Mouse (Mus musculus): ENCODE measurements around the gene Rxfp4. TPM values are rescaled to one million over a fixed set of nuclear protein-coding genes. Genes with fewer than 3 reads are reported as not detected.

Rxfp4 gene
- total RNA-seq, 2 experiments from 2014 or later, result not detected

DNA sequence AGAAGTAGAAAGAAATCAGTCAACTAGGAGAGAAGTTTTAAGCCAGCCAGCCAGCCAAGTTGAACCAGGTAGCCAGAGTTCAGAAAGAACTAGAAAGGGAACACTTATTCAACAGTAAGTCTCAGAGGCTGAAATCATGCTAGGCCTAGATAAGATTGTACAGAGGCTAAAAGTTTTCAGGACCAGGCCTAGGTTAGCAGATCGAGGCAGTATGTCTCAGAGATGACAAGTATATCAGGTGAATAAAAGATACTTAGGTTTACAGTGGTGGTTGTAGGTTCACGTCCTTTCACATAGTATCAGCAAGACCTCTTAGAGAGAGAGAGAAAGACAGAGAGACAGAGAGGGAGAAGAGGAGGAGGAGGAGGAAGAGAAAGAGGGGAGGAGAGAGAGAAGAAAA lies 30.9 kb upstream of the Rxfp4 start:
- Histone ChIP-seq H3K4me3 (no peak overlapping the region), H3K27ac (peak overlapping the region; percentile 4; the same call in 1 of the 2 replicates)
- DNase-seq, result no peak
- intact Hi-C loops (cut with DNase I), result loop anchor here (5.0 kb wide), 1 partner anchor 33 kb away; the partner anchor contains the start of gene Rit1
- no peak for TF ChIP-seq CTCF (IDR thresholded peaks at IDR 0.05)

DNA sequence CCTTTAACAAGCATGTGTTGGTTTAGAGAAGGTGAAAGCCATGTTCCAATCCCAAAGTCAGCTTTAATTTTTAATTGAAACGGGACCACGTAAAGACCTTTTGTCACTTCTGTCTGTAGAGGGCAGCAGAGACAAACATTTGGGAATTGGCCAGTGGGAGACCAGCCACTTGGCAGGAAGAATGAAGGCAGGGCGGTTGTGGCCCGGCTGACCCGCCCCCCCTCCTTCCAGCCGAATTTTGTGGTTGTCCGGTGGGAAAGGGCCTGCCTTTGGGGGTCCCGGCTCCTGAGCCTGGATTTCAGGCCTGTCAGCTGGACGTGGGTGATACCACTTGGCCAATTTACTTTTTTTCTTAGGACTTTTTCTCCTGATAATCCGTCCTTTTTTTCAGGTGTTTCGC lies 24.5 kb upstream of the Rxfp4 start:
- DNase-seq, result peak; percentile 86
- intact Hi-C loops (cut with DNase I), result loop anchor here (5.0 kb wide), 1 partner anchor 60 kb away; no protein-coding TSS in a partner anchor
- TF ChIP-seq CTCF (IDR thresholded peaks at IDR 0.05), result peak; percentile 81
- peak overlapping the region; percentile 67 for H3K4me3 ChIP-seq
- peak overlapping the region; percentile 39 for H3K27ac ChIP-seq

DNA sequence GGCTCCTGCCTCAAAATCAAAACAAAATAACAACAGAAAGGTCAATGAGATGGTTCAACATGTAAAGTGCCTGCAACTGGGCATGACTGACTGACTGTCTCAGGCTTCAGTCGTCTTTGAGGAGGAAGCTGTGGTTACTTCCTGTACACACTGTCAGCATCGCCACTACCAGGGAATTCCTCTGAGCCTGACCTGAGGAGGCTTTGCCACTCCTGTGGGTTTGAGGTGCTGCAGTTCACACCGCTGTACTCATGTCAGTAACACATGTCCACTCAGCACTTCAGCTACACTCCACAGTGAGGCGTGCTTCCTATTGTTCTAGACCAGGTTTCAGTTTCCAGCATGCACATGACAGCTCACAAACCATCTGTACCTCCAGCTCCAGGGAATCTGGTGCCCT lies 11.2 kb upstream of the Rxfp4 start:
- Histone ChIP-seq H3K4me3 (no peak overlapping the region), H3K27ac (no peak overlapping the region)
- DNase-seq, result no peak
- TF ChIP-seq CTCF (IDR thresholded peaks at IDR 0.05), result peak; percentile 10; the same call in 1 of the 2 replicates
- intact Hi-C loops (cut with DNase I), result no loop called here

DNA sequence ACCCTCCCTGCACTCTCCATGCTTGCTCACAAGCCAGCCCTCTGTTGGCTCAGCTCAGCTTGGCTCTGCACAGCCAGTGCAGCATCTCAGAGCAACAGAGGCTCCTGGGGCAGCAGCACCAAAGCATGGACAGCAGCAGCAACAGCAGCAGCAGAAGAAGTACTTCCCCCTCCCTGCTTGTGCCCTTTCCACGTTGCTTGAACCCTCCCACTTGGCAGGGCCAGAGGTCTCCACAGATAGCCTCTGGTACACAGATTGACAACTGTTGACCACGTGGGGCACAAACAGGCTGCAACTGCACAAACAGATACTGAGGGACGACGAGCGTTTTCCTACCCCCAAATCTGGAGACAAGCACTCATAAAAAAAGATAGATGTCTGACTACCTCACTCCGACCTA lies 6.9 kb upstream of the Rxfp4 start:
- Histone ChIP-seq H3K27ac (no peak overlapping the region), H3K4me3 (no peak overlapping the region)
- intact Hi-C loops (cut with DNase I), result no loop called here
- no peak for DNase-seq
- TF ChIP-seq CTCF (IDR thresholded peaks at IDR 0.05), result no peak

DNA sequence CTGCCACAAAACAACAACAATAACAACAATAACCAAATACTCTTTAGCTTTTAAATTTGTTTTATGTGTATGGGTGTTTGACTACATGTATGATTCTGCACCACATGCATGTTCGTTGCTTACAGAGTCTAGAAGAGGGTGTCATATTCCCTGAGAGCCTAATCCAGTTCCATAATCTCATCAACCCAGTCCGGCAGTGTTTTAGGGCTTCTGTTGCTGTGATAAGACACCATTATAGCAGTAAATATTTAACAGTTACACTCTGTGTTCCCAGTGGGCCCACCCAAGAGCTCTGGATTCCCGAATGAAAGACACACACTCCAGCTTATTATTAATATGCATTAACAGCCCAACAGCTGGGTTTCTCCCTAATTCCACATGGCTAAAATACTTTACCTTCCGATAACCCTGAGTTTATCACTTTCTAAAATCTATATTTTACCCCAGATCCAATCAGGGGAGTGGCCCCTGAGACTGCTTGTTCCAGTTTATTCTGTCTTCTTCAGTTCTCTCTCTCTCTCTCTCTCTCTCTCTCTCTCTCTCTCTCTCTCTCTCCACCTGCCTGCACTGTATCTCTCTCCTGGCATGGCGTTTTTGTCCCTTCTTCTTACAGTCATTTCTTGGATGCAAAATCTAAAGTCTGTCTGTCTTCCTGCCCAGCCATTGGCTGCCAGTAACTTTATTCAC lies 5.6 kb upstream of the Rxfp4 start:
- no peak overlapping the region for H3K4me3 ChIP-seq
- H3K27ac ChIP-seq, result no peak overlapping the region
- intact Hi-C loops (cut with DNase I), result no loop called here
- TF ChIP-seq CTCF (IDR thresholded peaks at IDR 0.05), result no peak
- no peak for DNase-seq

DNA sequence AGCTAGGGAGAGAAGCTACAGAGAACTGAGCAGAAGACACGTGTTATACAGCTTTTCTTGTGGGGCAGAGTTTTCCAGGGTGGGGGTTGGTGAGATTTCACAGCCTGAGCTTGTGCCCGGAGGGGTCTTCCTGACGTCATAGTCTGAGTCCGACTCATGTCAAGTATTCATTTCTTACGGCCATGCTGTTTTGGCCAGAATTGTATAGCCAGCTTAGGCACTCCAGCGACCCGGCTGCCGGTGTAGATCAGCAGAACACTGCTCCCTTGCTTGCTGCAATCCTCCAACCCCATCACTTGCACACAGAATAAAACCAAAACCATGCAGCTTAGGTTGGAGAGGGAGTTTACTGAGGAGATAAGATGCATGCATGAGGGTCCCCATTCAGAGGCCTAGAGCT lies 2.7 kb upstream of the Rxfp4 start:
- no peak for TF ChIP-seq CTCF (IDR thresholded peaks at IDR 0.05)
- DNase-seq, result no peak
- intact Hi-C loops (cut with DNase I), result no loop called here
- H3K27ac ChIP-seq, result no peak overlapping the region
- H3K4me3 ChIP-seq, result no peak overlapping the region

DNA sequence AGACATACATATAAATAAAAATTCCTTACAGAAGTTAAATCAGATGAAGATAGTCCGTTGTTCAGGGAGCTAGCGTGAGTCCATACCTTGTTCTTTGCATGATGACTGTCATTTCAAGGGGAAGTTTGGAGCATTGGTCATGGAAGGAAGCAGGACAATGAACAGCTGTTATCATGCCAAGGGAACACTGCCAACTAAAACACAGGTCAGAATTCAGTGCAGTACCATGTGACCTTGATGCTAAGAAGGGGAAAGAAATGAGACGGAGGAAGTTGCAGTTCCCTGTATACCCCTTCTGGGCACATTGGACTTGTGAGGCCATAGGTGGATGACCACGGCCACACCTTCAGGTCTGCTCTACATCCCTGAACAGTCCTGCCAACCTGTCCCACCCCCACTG lies 1.7 kb upstream of the Rxfp4 start:
- TF ChIP-seq CTCF (IDR thresholded peaks at IDR 0.05), result no peak
- DNase-seq, result no peak
- H3K4me3 ChIP-seq, result no peak overlapping the region
- no peak overlapping the region for H3K27ac ChIP-seq
- intact Hi-C loops (cut with DNase I), result no loop called here

DNA sequence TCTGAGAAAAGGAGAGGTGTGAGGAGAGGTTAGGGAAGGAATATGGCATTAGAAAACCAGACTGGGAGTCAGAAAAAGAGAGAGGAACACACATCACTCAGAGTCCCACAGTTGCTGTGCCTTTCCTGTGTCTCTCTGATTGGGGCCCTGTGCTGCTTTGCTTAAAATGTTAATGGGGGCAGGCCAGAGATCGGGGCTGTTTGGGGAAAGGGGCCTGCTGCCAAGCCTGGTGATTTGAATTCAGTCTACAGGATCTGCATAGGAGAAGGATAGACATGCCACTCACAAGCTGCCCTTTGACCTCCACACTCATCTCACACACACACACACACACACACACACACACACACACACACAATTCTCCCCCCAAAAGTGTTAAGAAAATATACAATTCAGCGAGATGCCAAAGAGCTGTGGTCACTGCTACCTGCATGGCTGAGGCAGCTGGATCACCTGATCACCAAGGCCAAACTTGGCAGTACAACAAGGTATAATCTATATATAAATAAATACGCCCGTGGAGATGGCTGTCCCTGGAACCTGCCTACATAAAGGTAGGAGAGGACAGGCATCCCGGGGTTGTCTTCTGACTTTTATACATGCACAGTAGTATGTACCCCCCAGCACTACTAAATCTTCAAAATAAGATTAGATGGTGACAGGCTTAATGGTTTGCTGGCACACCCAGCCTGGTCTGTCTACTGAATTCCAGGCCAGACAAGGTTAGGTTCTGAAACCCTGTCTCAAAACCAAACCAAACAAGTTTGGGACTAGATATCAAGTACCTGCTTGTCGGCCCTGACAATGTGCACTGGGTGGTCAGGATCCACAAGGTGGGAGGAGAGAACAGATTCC lies 801 bp upstream of the Rxfp4 start:
- TF ChIP-seq CTCF (IDR thresholded peaks at IDR 0.05), result no peak
- intact Hi-C loops (cut with DNase I), result no loop called here
- Histone ChIP-seq H3K4me3 (no peak overlapping the region), H3K27ac (no peak overlapping the region)
- DNase-seq, result no peak

DNA sequence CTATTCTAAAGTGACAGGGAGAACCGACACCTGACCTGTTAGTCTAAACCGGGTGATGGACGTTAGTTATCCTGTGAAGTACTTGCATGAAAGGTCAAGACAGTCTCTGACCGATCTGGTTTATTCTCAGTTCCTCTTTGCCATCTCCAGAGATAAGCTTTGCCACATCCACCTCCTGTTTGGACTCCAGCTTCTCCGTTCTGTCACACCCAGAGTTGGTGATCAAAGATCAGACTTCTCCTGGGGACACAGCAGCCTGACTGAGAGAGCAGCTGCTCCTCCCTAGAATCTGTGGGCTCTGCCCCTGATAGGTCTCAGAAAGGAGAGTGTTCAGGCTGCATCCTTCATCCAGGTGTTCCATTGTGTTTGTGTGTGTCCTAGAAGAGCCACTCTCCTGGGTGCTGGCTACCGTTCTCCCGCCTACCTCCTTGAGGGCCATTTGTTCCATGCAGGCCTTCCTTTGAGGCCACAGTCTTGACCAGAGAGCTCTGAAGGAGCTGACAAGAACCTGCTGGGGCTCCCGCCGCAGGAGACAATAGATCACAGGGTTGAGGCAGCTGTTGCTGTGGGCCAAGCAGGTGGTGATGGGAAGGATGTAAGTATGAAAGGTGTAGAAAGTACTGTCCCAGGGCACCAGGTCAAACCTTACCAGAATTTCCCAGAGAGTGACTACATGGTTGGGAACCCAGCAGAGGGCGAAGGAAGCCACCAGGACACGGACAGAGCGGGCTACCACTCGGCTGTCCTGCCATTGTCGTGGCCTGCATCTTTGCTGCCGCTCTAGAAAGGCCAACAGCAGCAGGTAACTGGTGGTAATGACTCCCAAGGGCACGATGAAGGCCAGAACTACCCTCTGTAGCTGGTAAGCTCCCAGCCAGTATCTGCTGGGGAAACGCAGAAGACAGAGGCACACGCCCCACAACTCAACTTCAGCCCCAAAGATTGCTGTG lies 998 bp downstream of the Rxfp4 start:
- TF ChIP-seq CTCF (IDR thresholded peaks at IDR 0.05), result no peak
- intact Hi-C loops (cut with DNase I), result no loop called here
- no peak for DNase-seq

DNA sequence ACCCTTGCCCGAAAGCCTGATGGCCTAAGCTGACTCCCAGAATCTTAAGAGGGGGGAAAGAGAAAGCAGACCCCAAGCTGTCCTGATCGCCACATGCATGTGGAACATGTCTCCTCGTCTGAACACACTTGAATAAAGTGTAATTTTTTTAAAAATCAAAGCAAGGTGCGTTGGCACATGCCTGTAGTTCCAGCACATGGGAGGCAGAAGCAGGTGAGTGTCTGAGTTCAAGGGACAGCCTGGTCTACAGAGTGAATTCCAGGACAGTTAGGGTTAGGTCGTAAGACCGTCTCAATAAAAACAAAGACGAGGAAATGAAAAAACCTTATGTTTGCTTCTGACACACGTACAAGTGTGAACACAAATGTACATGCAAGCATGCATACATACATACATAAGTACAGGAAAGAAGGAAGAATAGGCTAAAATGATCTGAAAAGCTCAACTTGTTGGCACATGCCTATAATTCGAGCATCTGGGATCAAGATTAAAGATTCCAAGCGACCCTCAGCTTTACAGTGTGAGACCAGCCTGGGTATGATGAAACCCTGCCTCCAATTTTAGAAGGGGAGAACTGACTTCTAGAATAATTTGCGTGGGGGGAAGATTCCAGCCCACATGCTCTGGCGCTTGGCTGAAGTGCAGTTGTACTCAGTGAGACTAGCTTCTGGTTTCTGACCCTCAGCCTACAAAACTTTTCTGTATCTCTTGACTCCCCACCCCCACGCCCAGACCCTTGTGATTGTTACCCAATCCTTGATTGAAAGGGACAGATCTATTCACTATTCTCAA lies 2.0 kb downstream of the Rxfp4 start:
- no peak for TF ChIP-seq CTCF (IDR thresholded peaks at IDR 0.05)
- Histone ChIP-seq H3K4me3 (no peak overlapping the region), H3K27ac (no peak overlapping the region)
- no peak for DNase-seq
- intact Hi-C loops (cut with DNase I), result no loop called here

More for the DNA sequence above, 998 bp downstream of the Rxfp4 start:
- Histone ChIP-seq H3K4me3 (no peak overlapping the region), H3K27ac (no peak overlapping the region)

DNA sequence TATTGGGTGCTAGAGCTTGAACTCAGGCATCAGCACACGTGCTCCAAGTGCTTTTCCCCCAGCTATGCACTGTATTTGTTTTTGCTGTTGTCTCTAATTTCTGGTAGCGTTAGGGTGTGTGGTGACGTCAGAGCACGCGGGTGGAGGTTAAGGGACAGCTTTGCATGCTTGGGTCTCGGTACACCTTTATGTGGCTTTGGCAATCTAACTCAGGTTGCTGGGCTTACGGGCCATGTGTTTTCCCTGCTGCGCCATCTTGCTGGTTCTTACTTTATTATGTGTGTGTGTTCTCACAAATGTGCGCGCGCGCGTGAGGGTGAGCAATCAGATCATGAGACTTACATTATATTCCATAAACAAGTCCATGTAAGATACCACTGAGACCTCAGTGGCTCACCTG lies 3.0 kb downstream of the Rxfp4 start:
- H3K27ac ChIP-seq, result no peak overlapping the region
- no peak for TF ChIP-seq CTCF (IDR thresholded peaks at IDR 0.05)
- no peak overlapping the region for H3K4me3 ChIP-seq
- intact Hi-C loops (cut with DNase I), result no loop called here
- DNase-seq, result no peak

DNA sequence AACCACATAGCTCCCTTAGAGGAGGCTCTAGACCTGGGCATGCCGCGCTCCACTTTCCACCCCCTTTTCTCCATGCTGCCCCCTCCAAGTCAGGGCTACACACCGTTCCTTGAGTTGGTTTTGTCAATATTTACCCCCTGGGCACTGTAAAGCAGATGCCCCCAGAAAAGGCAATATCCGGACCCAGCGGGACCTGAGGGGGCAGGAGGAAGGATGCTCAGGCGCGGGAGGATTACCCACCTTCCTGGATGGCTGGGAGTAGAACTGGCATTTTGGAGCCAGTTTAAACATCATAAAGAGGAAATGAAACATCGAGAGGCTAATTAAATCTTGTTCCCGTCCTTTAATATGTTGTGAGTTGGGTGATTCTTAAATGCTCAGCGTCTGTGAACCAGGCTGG lies 3.8 kb downstream of the Rxfp4 start:
- Histone ChIP-seq H3K27ac (no peak overlapping the region), H3K4me3 (no peak overlapping the region)
- no peak for TF ChIP-seq CTCF (IDR thresholded peaks at IDR 0.05)
- intact Hi-C loops (cut with DNase I), result no loop called here
- peak; percentile 12 for DNase-seq
